Mouse (Mus musculus) embryonic facial prominence, embryonic 15.5 days (tissue): ENCODE data around the gene Clip3. TPM values are rescaled to one million over a fixed set of nuclear protein-coding genes. Genes with fewer than 3 reads are reported as not detected.

Experiments used
- ATAC-seq: fragments of 200-750 bp; cut with Nextera tagmentation; 2 replicates; pipeline ENCODE4 v1.8.0; 2017; ENCODE audit warnings: low read depth, moderate TSS enrichment; ENCODE audit not compliant: insufficient number of reproducible peaks, low FRiP score, low TSS enrichment
- H3K27ac ChIP-seq: fragments of 300-500 bp; sonication (generic); replicated peaks from 2 replicates; pipeline ENCODE4 v1.5.1; 2015; ENCODE audit warnings: mild to moderate bottlenecking, inconsistent platforms
- H3K27me3 ChIP-seq: fragments of 300-500 bp; sonication (generic); 2 replicates; pipeline ENCODE4 v1.6.1; 2015; ENCODE audit warnings: inconsistent platforms
- H3K36me3 ChIP-seq: fragments of 300-500 bp; sonication (generic); 2 replicates; pipeline ENCODE4 v1.6.1; 2015; ENCODE audit warnings: mild to moderate bottlenecking, inconsistent platforms
- H3K4me1 ChIP-seq: fragments of 300-500 bp; sonication (generic); 2 replicates; pipeline ENCODE4 v1.6.1; 2015; ENCODE audit warnings: inconsistent platforms
- H3K4me2 ChIP-seq: fragments of 300-500 bp; sonication (generic); replicated peaks from 2 replicates; pipeline ENCODE4 v1.6.1; 2015; ENCODE audit warnings: mild to moderate bottlenecking, inconsistent platforms
- H3K4me3 ChIP-seq: fragments of 300-500 bp; sonication (generic); replicated peaks from 2 replicates; pipeline ENCODE4 v1.5.1; 2015; ENCODE audit warnings: mild to moderate bottlenecking, inconsistent platforms
- H3K9ac ChIP-seq: fragments of 300-500 bp; sonication (generic); 2 replicates; pipeline ENCODE4 v1.6.1; 2015; ENCODE audit warnings: inconsistent platforms
- H3K9me3 ChIP-seq: fragments of 300-500 bp; sonication (generic); replicated peaks from 2 replicates; pipeline ENCODE4 v1.6.1; 2016; ENCODE audit warnings: inconsistent platforms
- WGBS: fragments of 180-500 bp; shearing (Covaris S2); methylation state at CpG from one replicate; pipeline ENCODE4 v1.1.7; 2015; 5-methylcytosine and 5-hydroxymethylcytosine counted together
- polyA plus RNA-seq: library from polyadenylated mRNA; unstranded; fragments of >200 nt; fragmentation: Nextera tagmentation; extraction: Ambion mirVana; gene quantifications from 2 replicates; pipeline ENCODE4 v1.2.1, GENCODE M21; 2015

Clip3 gene
- 36.3 and 47.3 TPM in 2 replicates for polyA plus RNA-seq

DNA sequence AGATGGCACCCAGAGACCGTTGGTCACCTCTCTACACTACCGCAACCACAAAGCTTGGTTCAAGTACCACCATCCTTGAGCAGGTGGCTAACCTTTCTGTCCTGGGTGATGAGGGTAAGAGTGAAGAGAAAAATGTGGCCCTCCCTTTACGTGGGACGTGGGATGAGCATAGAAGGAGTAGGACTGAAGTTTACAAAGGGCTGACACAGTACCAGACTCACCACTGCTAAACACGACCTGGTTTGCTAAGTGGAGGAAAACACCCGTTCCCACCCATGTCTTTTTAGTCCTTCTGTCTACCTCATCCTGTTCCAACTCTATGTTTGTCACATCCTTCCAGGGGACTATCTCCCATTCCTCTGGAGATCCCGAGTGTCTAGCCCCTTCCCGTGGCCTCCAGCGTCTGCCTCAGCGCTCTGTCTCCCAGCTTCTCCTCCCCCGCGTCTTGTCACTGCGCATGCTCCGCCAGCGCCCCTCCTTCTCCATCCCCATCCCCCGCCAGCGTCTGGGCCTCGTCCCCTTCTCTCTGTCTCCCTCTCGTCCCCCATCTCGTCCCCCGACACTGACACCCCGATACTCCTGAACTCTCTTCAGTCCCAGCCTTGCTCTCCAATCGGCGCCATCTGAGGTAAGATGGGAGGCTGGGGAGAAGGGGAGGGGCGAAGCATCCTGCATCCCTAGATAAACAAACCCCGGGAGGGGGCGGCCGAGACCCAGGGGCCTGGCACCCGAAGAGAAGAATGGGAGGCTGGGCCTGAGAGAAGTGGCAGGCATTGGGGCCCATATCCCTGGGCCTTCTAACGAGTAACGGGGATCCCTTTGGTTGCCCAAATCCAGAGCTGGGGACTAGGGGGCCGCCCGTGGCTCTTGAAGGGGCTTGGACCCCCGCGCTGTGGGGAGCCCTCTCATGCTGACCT, at the start of gene Clip3:
Gene Clip3 (plus strand): TSS at position 514 of the 917 bp plus-strand sequence.
- Histone ChIP-seq H3K36me3 (peaks cover 14% of the 10 kb centered on the region), H3K4me2 (peak within 1 kb of the TSS; percentile 78)
- WGBS = 6% methylated on average over 35 of the region's 35 CpGs

DNA sequence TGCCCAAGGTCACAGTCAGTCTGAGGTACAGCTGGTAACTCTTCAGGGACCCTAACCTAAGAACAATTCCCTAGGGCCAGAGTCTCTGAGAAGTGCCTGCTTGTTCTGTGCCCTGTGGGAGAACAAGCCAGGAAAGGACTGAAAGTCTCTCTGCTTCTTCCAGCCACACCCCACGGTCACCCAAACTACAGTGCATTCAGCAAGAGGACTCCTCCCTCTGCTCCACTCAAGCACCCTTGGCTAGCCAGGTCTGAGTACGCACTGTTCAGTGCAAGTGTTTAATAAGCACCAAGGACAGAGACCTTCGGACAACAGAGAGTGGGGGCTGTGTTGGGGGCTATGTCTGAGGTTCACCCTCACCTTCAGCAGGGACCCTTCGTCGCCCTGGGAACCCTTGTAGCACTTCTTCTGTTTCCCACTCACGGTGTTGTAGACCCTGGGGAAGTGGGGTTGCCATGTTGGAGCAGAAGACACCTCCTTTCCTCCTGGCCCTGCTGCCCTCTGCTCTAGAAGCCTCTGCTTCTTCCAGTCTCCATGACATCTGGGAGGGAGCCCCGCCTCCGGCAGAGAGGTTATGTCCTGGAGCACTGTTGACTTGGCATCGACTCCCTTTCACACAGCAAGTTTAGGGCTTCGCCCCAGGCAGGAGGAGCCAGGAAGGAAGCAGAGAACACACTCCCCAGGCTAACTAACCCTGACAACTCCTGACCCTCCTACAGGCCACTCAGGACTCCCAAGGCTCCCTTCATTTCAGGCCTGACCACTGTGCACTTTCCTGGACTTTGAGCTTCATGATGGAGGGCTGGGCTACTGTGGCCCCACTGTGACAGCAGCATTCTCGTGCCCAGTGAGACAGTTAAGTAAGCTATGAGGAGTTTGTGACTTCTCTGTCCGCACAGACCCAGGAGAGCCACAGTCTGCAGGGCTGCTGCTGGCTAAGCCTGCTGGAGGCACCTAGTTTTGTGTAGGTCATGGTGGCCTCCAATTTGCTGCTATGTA, 39.3 kb upstream of the Clip3 start:
- H3K4me2 ChIP-seq = no peak overlapping the region
- H3K27me3 ChIP-seq = no peaks in the 10 kb centered on the region
- no peak overlapping the region for H3K9ac ChIP-seq
- H3K4me1 ChIP-seq = no peaks in the 10 kb centered on the region
- 74% methylated on average over 12 of the region's 12 CpGs for WGBS
- ATAC-seq = no peak
- no peak overlapping the region for H3K4me3 ChIP-seq
- H3K9me3 ChIP-seq = no peaks in the 10 kb centered on the region
- H3K36me3 ChIP-seq = 0 out of 2 replicates have a peak, but pooled peaks cover 2% of the 10 kb centered on the region
- H3K27ac ChIP-seq = no peak overlapping the region

More for the DNA sequence above, at the start of gene Clip3:
- no peaks in the 10 kb centered on the region for H3K27me3 ChIP-seq
- peak within 1 kb of the TSS; percentile 69 for H3K9ac ChIP-seq
- ATAC-seq = peak; percentile 76
- peak within 1 kb of the TSS; percentile 75 for H3K4me3 ChIP-seq
- peak within 1 kb of the TSS; percentile 71 for H3K27ac ChIP-seq
- peaks cover 21% of the 10 kb centered on the region for H3K4me1 ChIP-seq
- no peaks in the 10 kb centered on the region for H3K9me3 ChIP-seq

DNA sequence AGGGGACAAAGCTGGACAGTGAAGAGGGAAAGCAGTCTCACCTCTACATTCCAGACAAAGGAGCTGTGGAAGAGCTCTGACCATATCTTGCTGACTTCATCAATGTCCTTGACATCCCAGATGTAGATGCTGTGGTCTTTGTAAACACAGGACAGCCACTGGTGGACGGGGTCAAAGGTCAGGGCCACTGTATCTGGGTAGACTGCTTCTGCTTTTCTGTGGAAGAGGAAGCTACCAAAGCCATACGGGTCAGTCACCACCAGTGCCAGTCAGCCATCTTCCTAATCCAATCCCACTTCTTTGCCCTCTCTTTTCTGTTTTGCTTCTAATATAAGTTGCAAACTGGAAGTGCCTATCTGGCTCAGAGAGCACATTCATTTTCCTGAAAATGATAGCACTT, 26.5 kb upstream of the Clip3 start:
- no peak overlapping the region for H3K4me2 ChIP-seq
- peaks cover 4% of the 10 kb centered on the region; the same call in 1 of the 2 replicates for H3K36me3 ChIP-seq
- no peak overlapping the region for H3K27ac ChIP-seq
- H3K4me3 ChIP-seq = no peak overlapping the region
- H3K9ac ChIP-seq = no peak overlapping the region
- no peak for ATAC-seq
- H3K9me3 ChIP-seq = no peaks in the 10 kb centered on the region
- H3K27me3 ChIP-seq = no peaks in the 10 kb centered on the region
- 80% methylated on average over 2 of the region's 2 CpGs for WGBS
- no peaks in the 10 kb centered on the region for H3K4me1 ChIP-seq

DNA sequence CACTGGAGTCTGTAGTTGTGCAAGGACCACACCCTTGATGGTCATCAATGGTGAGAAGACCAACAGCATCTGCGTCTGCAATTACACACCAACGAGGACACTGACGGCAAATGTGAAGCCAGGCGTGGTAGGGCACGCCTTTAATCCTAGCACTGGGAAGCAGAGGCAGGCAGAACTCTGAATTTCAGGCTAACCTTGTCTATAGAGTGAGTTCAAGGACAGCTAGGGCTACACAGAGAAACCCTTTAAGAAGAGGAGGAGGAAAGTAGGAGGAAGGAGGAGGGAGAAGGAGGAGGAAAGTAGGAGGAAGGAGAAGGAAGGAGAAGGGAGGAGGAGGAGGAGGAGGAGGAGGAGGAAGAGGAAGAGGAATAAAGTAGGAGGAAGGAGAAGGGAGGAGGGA, 26.0 kb upstream of the Clip3 start:
- ATAC-seq = no peak
- H3K9me3 ChIP-seq = no peaks in the 10 kb centered on the region
- H3K4me1 ChIP-seq = no peaks in the 10 kb centered on the region
- H3K4me3 ChIP-seq = no peak overlapping the region
- no peak overlapping the region for H3K9ac ChIP-seq
- H3K27me3 ChIP-seq = no peaks in the 10 kb centered on the region
- 91% methylated on average over 5 of the region's 5 CpGs for WGBS
- H3K36me3 ChIP-seq = peaks cover 4% of the 10 kb centered on the region; the same call in 1 of the 2 replicates
- H3K27ac ChIP-seq = no peak overlapping the region
- H3K4me2 ChIP-seq = no peak overlapping the region

DNA sequence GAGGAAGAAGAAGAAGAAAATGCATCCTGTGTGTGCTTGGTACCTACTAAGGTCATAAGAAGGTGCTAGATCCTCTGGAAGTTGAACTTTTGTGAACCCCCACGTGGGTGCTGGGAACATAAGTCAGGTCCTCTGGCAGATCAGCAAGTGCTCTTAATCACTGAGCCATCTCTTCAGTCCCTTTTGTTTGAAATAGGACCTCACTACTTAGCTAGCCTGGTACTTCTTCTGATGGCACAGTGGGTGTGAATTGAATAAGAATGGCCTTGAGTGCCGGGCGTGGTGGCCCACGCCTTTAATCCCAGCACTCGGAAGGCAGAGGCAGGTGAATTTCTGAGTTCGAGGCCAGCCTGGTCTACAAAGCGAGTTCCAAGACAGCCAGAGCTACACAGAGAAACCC, 25.6 kb upstream of the Clip3 start:
- H3K27me3 ChIP-seq = no peaks in the 10 kb centered on the region
- no peaks in the 10 kb centered on the region for H3K4me1 ChIP-seq
- H3K9me3 ChIP-seq = no peaks in the 10 kb centered on the region
- no peak overlapping the region for H3K4me2 ChIP-seq
- no peak overlapping the region for H3K9ac ChIP-seq
- 91% methylated on average over 7 of the region's 7 CpGs for WGBS
- no peak overlapping the region for H3K4me3 ChIP-seq
- H3K27ac ChIP-seq = no peak overlapping the region
- peaks cover 4% of the 10 kb centered on the region; the same call in 1 of the 2 replicates for H3K36me3 ChIP-seq
- no peak for ATAC-seq

DNA sequence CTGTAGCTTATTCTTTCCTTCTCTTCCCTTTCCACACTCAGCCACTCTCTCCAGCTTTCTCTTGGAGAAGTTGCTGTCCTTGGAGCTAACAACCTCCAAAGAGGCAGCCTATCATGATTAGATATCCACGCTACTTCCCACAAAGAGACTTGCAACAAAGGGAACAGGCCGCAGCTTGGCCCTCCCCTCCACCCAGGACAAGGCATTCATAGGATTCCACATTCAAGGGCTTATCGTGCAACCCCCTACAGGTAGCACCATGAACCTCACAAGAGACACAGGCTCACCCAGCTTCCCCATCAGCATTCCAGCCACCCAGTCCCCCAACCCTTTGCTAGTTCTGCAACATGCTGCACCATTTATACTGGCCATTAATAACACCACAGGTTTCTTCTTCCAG, 24.7 kb upstream of the Clip3 start:
- Histone ChIP-seq H3K36me3 (no peaks in the 10 kb centered on the region), H3K27me3 (no peaks in the 10 kb centered on the region), H3K4me3 (no peak overlapping the region), H3K4me1 (no peaks in the 10 kb centered on the region), H3K4me2 (no peak overlapping the region), H3K9ac (no peak overlapping the region), H3K27ac (no peak overlapping the region), H3K9me3 (no peaks in the 10 kb centered on the region)
- ATAC-seq = no peak
- WGBS = 85% methylated on average over 3 of the region's 3 CpGs

DNA sequence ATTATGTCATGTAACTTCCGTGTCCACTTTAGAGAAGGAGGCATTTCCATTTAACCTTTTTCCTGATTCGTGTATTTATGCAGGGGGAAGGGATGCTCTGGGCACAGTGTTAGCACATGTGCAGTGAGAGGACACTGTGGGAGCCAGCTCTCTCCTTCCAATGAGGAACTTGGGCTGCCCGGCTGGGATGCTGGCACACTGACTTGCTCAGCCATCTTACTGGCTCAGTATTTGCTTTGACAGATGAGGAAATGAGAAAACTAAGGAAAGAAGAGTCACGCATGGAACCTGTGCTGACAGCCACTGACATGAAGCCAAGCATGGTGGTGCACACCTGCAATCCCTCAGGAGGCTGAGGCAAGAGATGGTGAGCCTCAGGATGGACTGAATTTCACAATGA, 21.9 kb upstream of the Clip3 start:
- Histone ChIP-seq H3K9me3 (no peaks in the 10 kb centered on the region), H3K27ac (no peak overlapping the region), H3K27me3 (no peaks in the 10 kb centered on the region), H3K9ac (no peak overlapping the region), H3K4me1 (no peaks in the 10 kb centered on the region), H3K36me3 (no peaks in the 10 kb centered on the region), H3K4me2 (no peak overlapping the region), H3K4me3 (no peak overlapping the region)
- WGBS = 81% methylated on average over 4 of the region's 4 CpGs
- ATAC-seq = no peak

DNA sequence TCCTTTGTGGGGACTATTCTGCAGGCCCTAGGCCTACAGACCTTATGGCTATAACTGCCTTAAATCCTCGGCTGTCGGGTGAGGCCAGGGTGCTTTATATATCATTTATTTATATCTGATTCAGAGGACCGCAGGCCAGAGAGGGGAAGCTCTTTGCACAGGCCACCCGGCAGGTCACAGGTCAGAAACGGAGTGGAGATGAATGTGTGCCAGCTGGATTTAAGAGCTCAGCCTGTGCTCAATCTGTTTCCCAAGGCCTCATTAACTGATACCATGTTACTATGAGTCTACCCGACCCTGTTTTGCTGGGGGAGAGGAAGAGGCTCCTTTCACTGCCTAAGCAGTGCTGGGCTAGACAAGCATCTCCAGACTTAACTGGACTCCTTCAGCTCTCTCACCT, 17.1 kb upstream of the Clip3 start:
- Histone ChIP-seq H3K9ac (no peak overlapping the region), H3K27ac (no peak overlapping the region), H3K4me1 (peaks cover 6% of the 10 kb centered on the region; the same call in 1 of the 2 replicates), H3K36me3 (no peaks in the 10 kb centered on the region), H3K4me2 (no peak overlapping the region), H3K27me3 (no peaks in the 10 kb centered on the region), H3K4me3 (no peak overlapping the region), H3K9me3 (no peaks in the 10 kb centered on the region)
- no peak for ATAC-seq
- WGBS = 82% methylated on average over 6 of the region's 6 CpGs

DNA sequence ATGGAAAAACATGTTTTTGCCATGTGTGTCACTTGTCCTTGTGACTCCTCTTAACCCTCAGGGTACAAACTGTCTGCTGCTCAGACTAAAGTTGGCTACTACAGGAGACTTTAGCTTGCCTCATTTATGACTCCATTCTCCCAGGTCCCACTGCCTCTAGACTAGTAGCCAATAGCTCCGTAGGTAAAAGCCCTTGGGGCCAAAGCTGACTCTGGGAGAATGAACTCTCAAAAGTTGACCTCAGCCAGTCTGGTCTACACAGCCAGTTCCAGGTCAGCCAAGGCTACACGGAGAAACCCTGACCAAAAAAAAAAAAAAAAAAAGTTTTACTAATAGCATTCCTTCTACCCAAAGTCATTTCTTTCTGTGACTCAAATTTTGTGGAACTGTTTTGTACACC, 12.6 kb upstream of the Clip3 start:
- no peak overlapping the region for H3K4me3 ChIP-seq
- no peak overlapping the region for H3K4me2 ChIP-seq
- no peak overlapping the region for H3K27ac ChIP-seq
- H3K9ac ChIP-seq = no peak overlapping the region
- H3K27me3 ChIP-seq = no peaks in the 10 kb centered on the region
- no peaks in the 10 kb centered on the region for H3K36me3 ChIP-seq
- H3K4me1 ChIP-seq = peaks cover 19% of the 10 kb centered on the region
- WGBS = 44% methylated on average over 2 of the region's 2 CpGs
- H3K9me3 ChIP-seq = no peaks in the 10 kb centered on the region
- ATAC-seq = no peak

DNA sequence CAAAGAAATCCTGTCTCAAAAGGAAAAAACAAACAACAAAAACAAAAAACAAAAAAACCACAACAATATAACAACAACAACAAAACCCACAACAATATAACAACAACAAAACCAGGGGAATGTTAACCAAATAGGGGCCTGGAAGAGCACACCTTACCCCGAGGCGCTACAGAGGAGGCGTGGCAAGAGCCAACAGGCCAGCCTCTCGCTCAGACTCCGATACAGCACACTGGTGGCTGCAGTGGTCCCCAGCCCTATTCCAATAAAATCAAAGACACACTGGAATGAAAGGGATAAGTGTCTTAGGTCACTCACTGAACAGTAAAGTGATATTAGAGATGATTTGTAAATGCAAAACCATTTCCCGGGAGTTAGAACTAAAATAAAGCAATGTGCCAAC, 12.0 kb upstream of the Clip3 start:
- Histone ChIP-seq H3K4me1 (peaks cover 19% of the 10 kb centered on the region), H3K27me3 (no peaks in the 10 kb centered on the region), H3K4me2 (peak overlapping the region; percentile 89), H3K27ac (peak overlapping the region; percentile 99; the same call in 1 of the 2 replicates), H3K36me3 (no peaks in the 10 kb centered on the region), H3K9ac (0 out of 2 replicates have a peak overlapping the region, but pooled peaks have one; percentile 7), H3K9me3 (no peaks in the 10 kb centered on the region), H3K4me3 (peak overlapping the region; percentile 70)
- no peak for ATAC-seq
- WGBS = 0% methylated on average over 6 of the region's 6 CpGs
